Mouse (Mus musculus) liver, embryonic 11.5 days (tissue): ENCODE results near the gene Ccdc182. TPM values are rescaled to one million over a fixed set of nuclear protein-coding genes. Genes with fewer than 3 reads are reported as not detected.

ENCODE experiments used
- ATAC-seq: fragments of 200-750 bp; cut with Nextera tagmentation; replicated peaks from 2 replicates; pipeline ENCODE4 v1.8.0; 2017; ENCODE audit warnings: moderate number of reproducible peaks, mild to moderate bottlenecking, moderate TSS enrichment, moderate library complexity; ENCODE audit not compliant: low FRiP score
- DNase-seq: peaks from one replicate; pipeline ENCODE4 v3.0.0-alpha.2; 2017; ENCODE audit warnings: low spot score
- H3K27ac ChIP-seq: fragments of 300-500 bp; sonication (generic); 2 replicates; pipeline ENCODE4 v1.5.1; 2014; ENCODE audit warnings: mild to moderate bottlenecking, low read depth, low read length, control low read depth
- H3K27me3 ChIP-seq: fragments of 300-500 bp; sonication (generic); replicated peaks from 2 replicates; pipeline ENCODE4 v1.6.1; 2014; ENCODE audit warnings: low read length, mixed read lengths; ENCODE audit not compliant: control insufficient read depth, insufficient read depth
- H3K36me3 ChIP-seq: fragments of 300-500 bp; sonication (generic); 2 replicates; pipeline ENCODE4 v1.6.1; 2014; ENCODE audit warnings: mild to moderate bottlenecking, low read length, moderate library complexity, mixed read lengths; ENCODE audit not compliant: control insufficient read depth, insufficient read depth
- H3K4me1 ChIP-seq: fragments of 300-500 bp; sonication (generic); replicated peaks from 2 replicates; pipeline ENCODE4 v1.6.1; 2014; ENCODE audit warnings: low read length, mixed read lengths; ENCODE audit not compliant: control insufficient read depth, insufficient read depth
- H3K4me2 ChIP-seq: fragments of 300-500 bp; sonication (generic); 2 replicates; pipeline ENCODE4 v1.6.1; 2014; ENCODE audit warnings: mild to moderate bottlenecking, control low read depth, moderate library complexity
- H3K4me3 ChIP-seq: fragments of 300-500 bp; sonication (generic); 2 replicates; pipeline ENCODE4 v1.5.1; 2014; ENCODE audit warnings: low read depth, low read length, control low read depth
- H3K9ac ChIP-seq: fragments of 300-500 bp; sonication (generic); 2 replicates; pipeline ENCODE4 v1.6.1; 2014; ENCODE audit warnings: low read depth, low read length, control low read depth
- H3K9me3 ChIP-seq: fragments of 300-500 bp; sonication (generic); 2 replicates; pipeline ENCODE4 v1.6.1; 2016; ENCODE audit warnings: low read length, inconsistent platforms, mixed read lengths; ENCODE audit not compliant: control insufficient read depth
- WGBS: fragments of 180-500 bp; shearing (Covaris S2); extraction: QIAGEN DNeasy Blood & Tissue Kit; methylation state at CpG from one replicate; pipeline ENCODE4 v1.1.7; 2014; 5-methylcytosine and 5-hydroxymethylcytosine counted together
- polyA plus RNA-seq: library from polyadenylated mRNA; unstranded; fragments of >200 nt; fragmentation: Nextera tagmentation; extraction: Ambion mirVana; gene quantifications from 2 replicates; pipeline ENCODE4 v1.2.1, GENCODE M21; 2014

Ccdc182 gene
- polyA plus RNA-seq, 1 experiment from 2014 or later = not detected

DNA sequence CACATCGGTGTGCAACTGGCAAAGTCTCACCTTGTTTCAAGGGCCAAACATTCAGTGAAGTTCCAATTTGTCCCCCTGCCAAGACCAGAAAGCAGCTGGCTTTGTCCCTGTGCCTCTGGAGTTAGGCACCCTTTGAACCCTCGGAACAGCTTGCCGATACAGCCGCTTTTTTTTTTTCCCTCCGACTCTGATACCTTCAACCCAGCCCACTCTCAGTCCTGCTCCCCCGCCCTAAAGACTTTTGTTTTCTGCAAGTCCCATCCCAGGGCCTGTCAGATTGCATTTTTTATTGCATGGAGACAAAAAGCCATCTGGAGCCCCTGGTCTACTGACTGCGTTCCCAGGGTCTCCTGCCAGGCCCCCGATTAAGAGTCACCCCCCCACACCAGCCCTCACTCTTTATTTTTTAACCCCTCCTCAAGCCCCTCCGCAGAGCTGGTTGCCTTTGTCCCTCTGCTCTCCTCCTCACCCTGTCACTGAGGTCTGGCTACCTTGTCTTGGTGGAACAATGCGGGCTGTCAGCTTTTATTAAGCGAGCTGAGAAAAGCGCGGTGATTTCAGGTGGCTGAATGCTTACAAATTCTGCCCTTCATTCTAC is 18.9 kb upstream of the Ccdc182 start:
- WGBS = 49% methylated on average over 13 of the region's 13 CpGs
- DNase-seq = no peak
- no peak for ATAC-seq
- peaks cover 4% of the 10 kb centered on the region; the same call in 1 of the 2 replicates for H3K4me1 ChIP-seq
- H3K9ac ChIP-seq = no peak overlapping the region
- H3K9me3 ChIP-seq = no peaks in the 10 kb centered on the region
- no peak overlapping the region for H3K4me2 ChIP-seq
- H3K27ac ChIP-seq = no peak overlapping the region
- H3K27me3 ChIP-seq = peaks cover 15% of the 10 kb centered on the region
- no peak overlapping the region for H3K4me3 ChIP-seq
- H3K36me3 ChIP-seq = no peaks in the 10 kb centered on the region

DNA sequence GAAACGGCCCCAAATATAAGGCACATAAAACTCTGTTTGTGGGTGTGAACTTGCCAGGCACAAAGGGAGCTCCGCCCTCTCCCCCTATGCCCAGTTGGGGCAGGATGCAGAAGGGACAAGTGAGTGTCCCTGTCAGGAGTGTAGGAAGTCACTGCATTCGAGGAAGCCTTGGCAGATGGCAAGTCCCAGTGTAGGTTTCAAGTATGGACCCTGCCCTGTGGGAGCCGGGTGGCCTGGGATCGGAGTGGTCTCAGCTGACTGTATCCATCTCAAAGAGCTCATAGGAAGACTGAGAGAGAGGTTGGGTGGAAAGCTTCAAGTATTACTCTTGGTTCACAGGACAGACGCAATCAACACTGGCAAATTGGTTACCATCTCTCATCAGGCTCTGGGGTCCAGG is 17.9 kb upstream of the Ccdc182 start:
- no peak overlapping the region for H3K9ac ChIP-seq
- DNase-seq = no peak

GRCm38 (mm10) chr11:88276534-88277308 is 17.1 kb upstream of the Ccdc182 start:
- Histone ChIP-seq H3K36me3 (no peaks in the 10 kb centered on the region), H3K9ac (no peak overlapping the region), H3K4me2 (no peak overlapping the region), H3K4me3 (no peak overlapping the region), H3K27me3 (peaks cover 9% of the 10 kb centered on the region), H3K4me1 (peaks cover 4% of the 10 kb centered on the region), H3K9me3 (no peaks in the 10 kb centered on the region), H3K27ac (no peak overlapping the region)
- no peak for ATAC-seq
- 80% methylated on average over 19 of the region's 19 CpGs for WGBS
- DNase-seq = no peak

More for the DNA sequence above, 17.9 kb upstream of the Ccdc182 start:
- no peaks in the 10 kb centered on the region for H3K36me3 ChIP-seq
- no peaks in the 10 kb centered on the region for H3K9me3 ChIP-seq
- no peak for ATAC-seq
- H3K27ac ChIP-seq = no peak overlapping the region
- no peak overlapping the region for H3K4me3 ChIP-seq
- WGBS = 71% methylated on average over 6 of the region's 6 CpGs
- H3K4me1 ChIP-seq = peaks cover 4% of the 10 kb centered on the region
- peaks cover 9% of the 10 kb centered on the region for H3K27me3 ChIP-seq
- H3K4me2 ChIP-seq = no peak overlapping the region

- Histone ChIP-seq H3K36me3 (no peaks in the 10 kb centered on the region), H3K27ac (no peak overlapping the region), H3K9ac (no peak overlapping the region), H3K4me1 (peaks cover 4% of the 10 kb centered on the region), H3K4me2 (no peak overlapping the region), H3K4me3 (no peak overlapping the region), H3K9me3 (no peaks in the 10 kb centered on the region), H3K27me3 (peaks cover 8% of the 10 kb centered on the region)
- no peak for DNase-seq
- WGBS = 57% methylated on average over 4 of the region's 4 CpGs
- no peak for ATAC-seq
Observed at GRCm38 (mm10) chr11:88279006-88279405, 14.9 kb upstream of the Ccdc182 start.

DNA sequence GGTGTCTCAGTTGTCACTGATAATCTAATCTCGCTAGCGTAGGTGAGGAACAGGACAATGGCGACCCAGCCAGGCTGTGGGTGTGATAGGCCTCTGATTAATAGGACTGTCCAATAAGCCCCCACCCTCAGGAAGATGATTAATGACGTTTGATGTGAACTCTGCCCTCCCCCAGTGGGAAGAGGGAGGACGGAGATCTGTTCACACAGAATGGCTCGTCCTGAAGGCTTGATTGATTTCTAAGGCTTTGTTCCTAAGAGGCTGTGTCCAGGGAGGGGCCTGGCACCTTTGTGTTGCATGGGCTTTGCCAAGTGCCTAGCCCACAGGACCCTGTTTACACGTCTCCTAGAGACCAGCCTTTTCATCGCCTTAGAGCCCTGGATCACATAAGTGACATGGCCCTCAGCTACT is 13.4 kb upstream of the Ccdc182 start:
- no peak overlapping the region for H3K4me2 ChIP-seq
- H3K9ac ChIP-seq = no peak overlapping the region
- H3K36me3 ChIP-seq = no peaks in the 10 kb centered on the region
- H3K9me3 ChIP-seq = no peaks in the 10 kb centered on the region
- no peak overlapping the region for H3K27ac ChIP-seq
- no peaks in the 10 kb centered on the region; the same call in 1 of the 2 replicates for H3K4me1 ChIP-seq
- no peak for ATAC-seq
- DNase-seq = no peak
- no peak overlapping the region for H3K4me3 ChIP-seq
- WGBS = 41% methylated on average over 8 of the region's 8 CpGs
- 0 out of 2 replicates have a peak, but pooled peaks cover 6% of the 10 kb centered on the region for H3K27me3 ChIP-seq

- Histone ChIP-seq H3K4me2 (no peak overlapping the region), H3K27me3 (no peaks in the 10 kb centered on the region; the same call in 1 of the 2 replicates), H3K4me3 (no peak overlapping the region), H3K4me1 (no peaks in the 10 kb centered on the region; the same call in 1 of the 2 replicates), H3K9ac (no peak overlapping the region), H3K9me3 (no peaks in the 10 kb centered on the region), H3K36me3 (no peaks in the 10 kb centered on the region), H3K27ac (no peak overlapping the region)
- WGBS = 70% methylated on average over 8 of the region's 8 CpGs
- DNase-seq (no peak), ATAC-seq (no peak)
Observed at GRCm38 (mm10) chr11:88281428-88282119, 12.3 kb upstream of the Ccdc182 start.

- H3K9ac ChIP-seq = no peak overlapping the region
- 89% methylated on average over 2 of the region's 2 CpGs for WGBS
- DNase-seq = no peak
- H3K4me3 ChIP-seq = no peak overlapping the region
- no peak for ATAC-seq
- H3K36me3 ChIP-seq = no peaks in the 10 kb centered on the region
- H3K9me3 ChIP-seq = no peaks in the 10 kb centered on the region
- no peaks in the 10 kb centered on the region; the same call in 1 of the 2 replicates for H3K4me1 ChIP-seq
- H3K27ac ChIP-seq = no peak overlapping the region
- H3K4me2 ChIP-seq = no peak overlapping the region
- no peaks in the 10 kb centered on the region; the same call in 1 of the 2 replicates for H3K27me3 ChIP-seq
Observed at GRCm38 (mm10) chr11:88282516-88282915, 11.3 kb upstream of the Ccdc182 start.

DNA sequence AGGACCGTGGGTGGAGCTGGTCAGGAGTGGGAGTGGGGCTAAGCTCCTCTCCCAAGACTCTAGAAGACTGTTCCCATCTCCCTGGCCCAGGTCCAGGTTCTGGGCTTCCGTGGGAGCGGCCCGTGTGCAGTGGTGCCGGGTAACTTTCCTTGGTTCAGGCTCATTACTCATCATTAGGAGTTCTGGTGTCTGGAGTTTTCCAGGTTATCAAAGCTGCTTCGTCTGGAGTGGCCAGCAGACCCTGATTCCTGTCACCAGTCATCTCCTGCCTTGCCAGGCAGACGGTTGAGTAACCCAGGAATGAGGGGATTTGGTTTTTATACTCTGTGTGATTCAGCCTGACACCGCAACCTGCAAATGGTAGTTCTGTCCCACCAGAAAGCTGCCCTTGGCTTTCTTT is 7.8 kb upstream of the Ccdc182 start:
- DNase-seq = no peak

More for the DNA sequence above, 7.8 kb upstream of the Ccdc182 start:
- Histone ChIP-seq H3K9me3 (no peaks in the 10 kb centered on the region), H3K27me3 (no peaks in the 10 kb centered on the region; the same call in 1 of the 2 replicates), H3K9ac (no peak overlapping the region), H3K4me1 (no peaks in the 10 kb centered on the region), H3K4me3 (no peak overlapping the region), H3K4me2 (no peak overlapping the region), H3K36me3 (no peaks in the 10 kb centered on the region), H3K27ac (no peak overlapping the region)
- WGBS = 57% methylated on average over 8 of the region's 8 CpGs
- no peak for ATAC-seq
